Mouse (Mus musculus) bone marrow, adult 2 months (tissue): ENCODE results near the gene Usp19.

ENCODE experiments used
- CTCF ChIP-seq: fragments of 200-500 bp; IDR thresholded peaks from 2 replicates; pipeline ENCODE4 v1.5.1; 2011; ENCODE audit warnings: low read length, control low read depth; ENCODE audit not compliant: control insufficient read depth, insufficient read depth
- POLR2A ChIP-seq: fragments of 200-500 bp; IDR thresholded peaks from 2 replicates; pipeline ENCODE4 v1.6.1; 2011; ENCODE audit warnings: low read depth, mild to moderate bottlenecking, control low read depth, low read length, borderline replicate concordance; ENCODE audit not compliant: control insufficient read depth

DNA sequence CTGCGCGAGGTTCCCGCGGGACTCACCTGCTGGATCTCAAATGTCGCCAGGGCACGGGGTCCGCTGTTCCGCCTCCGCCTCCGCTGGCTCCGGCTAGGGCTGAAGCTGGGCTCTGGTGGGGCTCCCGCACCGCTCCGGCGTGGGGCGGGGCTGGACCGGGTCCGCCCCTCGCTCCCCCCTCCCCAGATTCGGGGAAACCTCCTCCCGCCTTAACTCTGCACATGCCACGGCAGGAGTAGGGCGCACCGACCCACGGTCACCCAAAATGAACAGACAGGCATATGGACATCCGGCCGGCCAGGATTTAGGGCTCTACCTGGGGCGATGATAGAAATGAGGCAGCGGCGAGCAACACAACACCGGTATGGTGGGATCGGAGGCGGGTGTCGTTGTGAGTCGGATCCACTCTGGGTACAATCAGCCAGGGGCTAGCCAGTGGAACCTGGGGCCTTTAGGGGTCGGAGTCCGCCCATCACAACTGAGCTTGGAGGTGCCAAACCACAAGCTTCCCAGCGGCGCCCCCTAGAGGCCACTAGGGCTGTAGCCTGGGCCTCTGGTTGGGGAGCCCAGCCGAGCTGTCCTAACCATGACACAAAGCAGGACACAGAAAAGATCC is 38.0 kb upstream of the Usp19 start:
- peak; percentile 74 for TF ChIP-seq CTCF
- no peak for TF ChIP-seq POLR2A
